Mouse (Mus musculus): ENCODE data around the gene Sucla2. TPM values are rescaled to one million over a fixed set of nuclear protein-coding genes. Genes with fewer than 3 reads are reported as not detected.

The Sucla2 gene
- polyA plus RNA-seq, 1 experiment from 2014 or later, result 122 TPM

DNA sequence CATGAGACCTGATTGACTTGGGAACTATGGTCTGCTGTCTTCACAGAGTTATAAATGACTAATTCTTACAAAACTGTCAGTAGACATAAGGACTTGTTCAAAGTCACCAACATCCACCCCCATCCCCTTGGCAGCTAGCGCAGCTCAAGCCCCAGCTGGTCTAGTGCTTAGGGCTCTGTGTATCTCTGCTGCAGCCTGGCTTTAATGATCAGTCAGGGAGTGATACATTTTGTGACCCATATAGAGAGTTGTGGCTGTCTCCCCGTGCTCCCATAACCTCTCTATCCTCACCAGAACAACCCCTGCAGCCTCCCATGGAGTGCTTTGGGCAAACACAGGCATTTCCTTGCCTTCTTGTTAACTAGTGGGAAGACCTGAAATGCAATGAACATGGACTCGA lies 95.8 kb downstream of the Sucla2 start:
- no peak overlapping the region for H3K9ac ChIP-seq (ENCODE audit: low read length)
- H3K9me3 ChIP-seq (replicated peaks; ENCODE audit: control insufficient read depth, low read length), result 0 out of 2 replicates have a peak, but pooled peaks cover 5% of the 10 kb centered on the region
- H3K4me3 ChIP-seq (replicated peaks; ENCODE audit: low read length), result no peak overlapping the region
- ATAC-seq (ENCODE audit: insufficient read depth, low FRiP score), result no peak
- H3K27me3 ChIP-seq (ENCODE audit: control insufficient read depth, insufficient read depth, low read length), result no peaks in the 10 kb centered on the region
- H3K27ac ChIP-seq (ENCODE audit: low read length), result no peak overlapping the region
- H3K4me1 ChIP-seq (ENCODE audit: control insufficient read depth, insufficient read depth, low read length), result no peaks in the 10 kb centered on the region
- 65% methylated on average over 3 of the region's 3 CpGs for WGBS
- no peak overlapping the region for H3K4me2 ChIP-seq (ENCODE audit: low read depth, low read length)
- no peaks in the 10 kb centered on the region for H3K36me3 ChIP-seq (ENCODE audit: control insufficient read depth, insufficient read depth, low read length)

DNA sequence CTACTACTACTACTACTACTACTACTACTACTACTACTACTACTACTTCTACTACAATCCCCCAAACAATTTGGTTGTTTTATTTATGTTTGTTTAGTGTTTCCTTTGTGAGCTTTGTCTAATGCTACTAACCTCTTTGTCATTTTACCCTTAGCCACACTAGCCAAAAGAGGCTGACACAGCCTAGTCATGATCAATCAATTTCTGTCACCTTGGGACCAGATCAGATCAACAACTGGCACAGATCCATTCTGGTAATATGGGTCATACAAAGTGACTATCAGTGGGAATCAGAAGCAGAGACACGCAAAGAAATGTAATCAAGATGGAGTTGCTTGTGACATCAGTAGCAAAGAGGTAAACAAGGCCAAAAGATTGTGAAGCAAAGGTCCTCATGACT lies 97.9 kb downstream of the Sucla2 start:
- no peak for ATAC-seq (ENCODE audit: insufficient read depth, low FRiP score)
- Histone ChIP-seq H3K27ac (ENCODE audit: low read length) (no peak overlapping the region), H3K36me3 (ENCODE audit: control insufficient read depth, insufficient read depth, low read length) (no peaks in the 10 kb centered on the region), H3K4me2 (ENCODE audit: low read depth, low read length) (no peak overlapping the region), H3K9ac (ENCODE audit: low read length) (no peak overlapping the region), H3K4me3 (replicated peaks; ENCODE audit: low read length) (no peak overlapping the region), H3K27me3 (ENCODE audit: control insufficient read depth, insufficient read depth, low read length) (no peaks in the 10 kb centered on the region), H3K9me3 (replicated peaks; ENCODE audit: control insufficient read depth, low read length) (0 out of 2 replicates have a peak, but pooled peaks cover 5% of the 10 kb centered on the region), H3K4me1 (ENCODE audit: control insufficient read depth, insufficient read depth, low read length) (no peaks in the 10 kb centered on the region)
- WGBS, result 89% methylated on average over 1 of the region's 1 CpGs

DNA sequence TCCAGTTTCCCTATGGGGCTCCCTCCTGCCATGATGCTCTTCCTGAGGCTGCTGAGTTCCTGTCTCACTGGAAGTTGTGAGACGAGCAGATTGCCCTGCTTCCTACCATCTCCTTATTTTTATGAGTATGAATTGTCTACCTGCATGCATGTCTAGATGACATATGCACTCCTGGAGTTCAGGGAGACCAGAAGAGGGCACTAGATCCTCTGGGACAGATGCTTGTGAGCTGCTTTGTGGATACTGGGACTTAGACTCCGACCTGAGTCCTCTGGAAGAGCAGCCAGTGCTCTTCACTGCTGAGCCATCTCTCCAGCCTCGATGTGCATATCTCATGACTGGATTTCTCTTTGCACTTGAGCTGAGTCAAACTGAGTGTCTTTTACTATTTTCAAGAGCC lies 100.3 kb downstream of the Sucla2 start:
- Histone ChIP-seq H3K4me2 (ENCODE audit: low read depth, low read length) (no peak overlapping the region), H3K9ac (ENCODE audit: low read length) (no peak overlapping the region), H3K36me3 (ENCODE audit: control insufficient read depth, insufficient read depth, low read length) (no peaks in the 10 kb centered on the region), H3K4me1 (ENCODE audit: control insufficient read depth, insufficient read depth, low read length) (no peaks in the 10 kb centered on the region), H3K9me3 (replicated peaks; ENCODE audit: control insufficient read depth, low read length) (no peaks in the 10 kb centered on the region), H3K27me3 (ENCODE audit: control insufficient read depth, insufficient read depth, low read length) (no peaks in the 10 kb centered on the region), H3K27ac (ENCODE audit: low read length) (no peak overlapping the region), H3K4me3 (replicated peaks; ENCODE audit: low read length) (no peak overlapping the region)
- no peak for ATAC-seq (ENCODE audit: insufficient read depth, low FRiP score)
- WGBS, result 65% methylated on average over 3 of the region's 3 CpGs

DNA sequence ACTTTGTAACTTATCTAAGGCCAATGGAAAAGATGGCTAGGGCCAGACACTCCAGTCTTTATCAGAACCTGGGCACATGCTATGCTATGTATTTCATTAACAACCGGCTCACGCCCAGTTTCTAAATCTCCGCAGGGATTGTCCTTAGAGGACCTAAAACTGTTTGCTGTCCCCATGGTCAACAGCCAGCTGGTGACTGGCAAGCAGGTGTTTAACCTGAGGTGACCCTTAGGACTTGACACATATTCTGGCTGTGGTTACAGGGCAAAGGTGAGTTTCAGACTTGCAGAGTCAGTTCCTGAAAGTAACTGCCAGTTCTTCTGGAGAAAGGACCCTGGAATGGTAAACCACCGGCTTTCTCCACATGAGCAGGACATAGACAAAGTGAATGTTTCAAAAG lies 106.4 kb downstream of the Sucla2 start:
- ATAC-seq (ENCODE audit: insufficient read depth, low FRiP score), result no peak
- 75% methylated on average over 4 of the region's 4 CpGs for WGBS
- Histone ChIP-seq H3K9me3 (replicated peaks; ENCODE audit: control insufficient read depth, low read length) (no peaks in the 10 kb centered on the region), H3K27me3 (ENCODE audit: control insufficient read depth, insufficient read depth, low read length) (no peaks in the 10 kb centered on the region), H3K27ac (ENCODE audit: low read length) (no peak overlapping the region), H3K4me1 (ENCODE audit: control insufficient read depth, insufficient read depth, low read length) (no peaks in the 10 kb centered on the region), H3K4me2 (ENCODE audit: low read depth, low read length) (no peak overlapping the region), H3K36me3 (ENCODE audit: control insufficient read depth, insufficient read depth, low read length) (no peaks in the 10 kb centered on the region), H3K9ac (ENCODE audit: low read length) (no peak overlapping the region), H3K4me3 (replicated peaks; ENCODE audit: low read length) (no peak overlapping the region)

DNA sequence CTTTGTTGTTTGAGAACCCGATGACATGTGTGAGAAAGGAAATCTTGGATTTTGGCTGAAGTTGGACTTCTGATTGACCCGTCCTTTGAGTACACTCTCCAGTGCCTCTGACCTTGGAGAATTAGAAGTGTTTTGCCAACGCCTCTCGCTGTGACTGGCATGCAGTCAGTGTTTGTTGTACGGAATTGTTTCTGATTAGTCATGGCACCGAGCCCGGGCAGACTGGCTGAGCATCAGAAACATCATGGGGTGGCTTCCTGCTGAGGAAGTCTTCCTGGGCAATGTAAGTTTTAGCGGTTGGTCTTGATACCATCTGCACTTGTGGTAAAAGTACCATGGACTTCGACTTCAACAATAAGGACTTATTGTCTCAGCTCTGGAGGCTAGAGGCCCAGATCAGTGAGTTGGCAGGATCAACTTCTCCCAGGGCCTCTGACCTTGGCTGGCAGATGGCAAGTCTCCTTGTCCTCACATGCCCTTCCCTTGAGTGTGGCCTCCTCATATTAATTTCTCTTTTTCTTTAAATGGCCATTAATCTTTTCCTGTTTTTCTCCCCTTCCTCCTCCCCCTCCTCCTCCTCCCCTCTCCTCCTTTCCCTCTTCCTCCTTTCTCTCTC lies 107.6 kb downstream of the Sucla2 start:
- Histone ChIP-seq H3K4me3 (replicated peaks; ENCODE audit: low read length) (no peak overlapping the region), H3K27me3 (ENCODE audit: control insufficient read depth, insufficient read depth, low read length) (no peaks in the 10 kb centered on the region), H3K36me3 (ENCODE audit: control insufficient read depth, insufficient read depth, low read length) (no peaks in the 10 kb centered on the region), H3K9ac (ENCODE audit: low read length) (no peak overlapping the region), H3K27ac (ENCODE audit: low read length) (no peak overlapping the region), H3K9me3 (replicated peaks; ENCODE audit: control insufficient read depth, low read length) (no peaks in the 10 kb centered on the region), H3K4me1 (ENCODE audit: control insufficient read depth, insufficient read depth, low read length) (no peaks in the 10 kb centered on the region), H3K4me2 (ENCODE audit: low read depth, low read length) (no peak overlapping the region)
- no peak for ATAC-seq (ENCODE audit: insufficient read depth, low FRiP score)
- WGBS, result 77% methylated on average over 9 of the region's 9 CpGs

DNA sequence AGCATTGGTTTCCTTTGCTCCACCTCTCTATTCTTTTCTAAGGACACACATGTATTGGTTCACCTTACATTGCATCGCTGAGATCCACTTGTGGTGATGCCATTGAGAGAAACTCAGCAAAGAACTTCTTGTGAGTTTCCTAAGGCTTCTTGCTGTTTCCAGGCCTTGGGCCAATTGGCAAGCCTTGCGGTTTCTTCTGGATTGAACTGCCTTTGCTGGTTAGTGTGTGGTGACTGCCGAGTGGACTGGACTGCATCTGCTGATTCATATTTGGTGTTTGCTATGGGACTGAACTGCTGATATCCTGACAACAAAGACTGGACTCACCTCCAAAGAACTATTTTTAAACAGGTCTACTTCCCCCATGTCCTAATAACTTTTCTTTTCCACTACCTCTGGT lies 109.2 kb downstream of the Sucla2 start:
- Histone ChIP-seq H3K9me3 (replicated peaks; ENCODE audit: control insufficient read depth, low read length) (no peaks in the 10 kb centered on the region), H3K4me3 (replicated peaks; ENCODE audit: low read length) (no peak overlapping the region), H3K9ac (ENCODE audit: low read length) (no peak overlapping the region), H3K27me3 (ENCODE audit: control insufficient read depth, insufficient read depth, low read length) (no peaks in the 10 kb centered on the region), H3K27ac (ENCODE audit: low read length) (no peak overlapping the region), H3K36me3 (ENCODE audit: control insufficient read depth, insufficient read depth, low read length) (no peaks in the 10 kb centered on the region), H3K4me1 (ENCODE audit: control insufficient read depth, insufficient read depth, low read length) (no peaks in the 10 kb centered on the region), H3K4me2 (ENCODE audit: low read depth, low read length) (no peak overlapping the region)
- no peak for ATAC-seq (ENCODE audit: insufficient read depth, low FRiP score)
- WGBS, result 86% methylated on average over 3 of the region's 3 CpGs

DNA sequence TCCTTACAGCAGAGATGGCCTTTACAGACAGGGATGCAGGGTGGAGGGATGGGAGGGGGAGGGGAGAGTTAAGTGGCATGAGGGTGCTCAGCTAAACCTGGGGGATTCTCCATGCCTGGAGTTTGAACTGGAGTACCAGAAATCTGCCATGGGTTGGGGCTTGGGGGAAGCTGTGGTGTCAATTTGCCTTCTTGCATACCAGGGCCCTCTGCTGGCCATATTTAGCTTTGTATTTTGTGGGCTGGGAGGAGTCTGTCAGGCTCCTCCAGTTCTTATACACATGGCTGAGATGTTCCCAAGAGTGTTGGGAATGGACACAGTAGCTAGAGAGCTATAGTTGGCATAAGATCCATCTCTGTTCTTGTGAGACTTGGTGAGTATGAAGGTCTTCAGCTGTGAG lies 112.3 kb downstream of the Sucla2 start:
- Histone ChIP-seq H3K4me3 (replicated peaks; ENCODE audit: low read length) (no peak overlapping the region), H3K36me3 (ENCODE audit: control insufficient read depth, insufficient read depth, low read length) (no peaks in the 10 kb centered on the region), H3K4me2 (ENCODE audit: low read depth, low read length) (no peak overlapping the region), H3K9me3 (replicated peaks; ENCODE audit: control insufficient read depth, low read length) (no peaks in the 10 kb centered on the region), H3K27me3 (ENCODE audit: control insufficient read depth, insufficient read depth, low read length) (no peaks in the 10 kb centered on the region), H3K4me1 (ENCODE audit: control insufficient read depth, insufficient read depth, low read length) (no peaks in the 10 kb centered on the region), H3K27ac (ENCODE audit: low read length) (no peak overlapping the region), H3K9ac (ENCODE audit: low read length) (no peak overlapping the region)
- ATAC-seq (ENCODE audit: insufficient read depth, low FRiP score), result no peak

Other genes starting within 250 kb of the Sucla2 start
- gene Rb1, start 199.5 kb upstream of the Sucla2 start, polyA plus RNA-seq (2015; fragmentation: Nextera tagmentation; extraction: Ambion mirVana), result 11.5 and 19.4 TPM in 2 replicates
- 1,005 and 1,128 TPM in 2 replicates for gene Itm2b, start 140.0 kb upstream of the Sucla2 start, polyA plus RNA-seq (2015; fragmentation: Nextera tagmentation; extraction: Ambion mirVana)
- 68.3 and 68.6 TPM in 2 replicates for gene Med4, start 15.3 kb upstream of the Sucla2 start, polyA plus RNA-seq (2015; fragmentation: Nextera tagmentation; extraction: Ambion mirVana)
- gene Nudt15, start 22.9 kb downstream of the Sucla2 start, polyA plus RNA-seq (2015; fragmentation: Nextera tagmentation; extraction: Ambion mirVana), result 4.3 and 5.1 TPM in 2 replicates
- gene Gm21750, start 135.9 kb downstream of the Sucla2 start, polyA plus RNA-seq (2015; fragmentation: Nextera tagmentation; extraction: Ambion mirVana), result not detected in 2 replicates

Measured in stomach, embryonic 16.5 days (tissue).